Mouse (Mus musculus) lung, postnatal 0 days (tissue): ENCODE measurements around the gene Ophn1. TPM values are rescaled to one million over a fixed set of nuclear protein-coding genes. Genes with fewer than 3 reads are reported as not detected.

Experiments
- ATAC-seq: fragments of 200-750 bp; cut with Nextera tagmentation; 2 replicates; pipeline ENCODE4 v1.8.0; 2017; ENCODE audit warnings: moderate library complexity
- DNase-seq: peaks from one replicate; pipeline ENCODE4 v3.0.0-alpha.2; 2016; ENCODE audit warnings: low spot score
- H3K27ac ChIP-seq: fragments of 300-500 bp; sonication (generic); 2 replicates; pipeline ENCODE4 v1.5.1; 2014; ENCODE audit warnings: antibody characterized with exemption, mild to moderate bottlenecking, low read length, mixed read lengths
- H3K27me3 ChIP-seq: fragments of 300-500 bp; sonication (generic); replicated peaks from 2 replicates; pipeline ENCODE4 v1.6.1; 2014; ENCODE audit warnings: low read length, mixed read lengths; ENCODE audit not compliant: insufficient read depth
- H3K36me3 ChIP-seq: fragments of 300-500 bp; sonication (generic); 2 replicates; pipeline ENCODE4 v1.6.1; 2014; ENCODE audit warnings: low read length, mixed read lengths; ENCODE audit not compliant: insufficient read depth
- H3K4me1 ChIP-seq: fragments of 300-500 bp; sonication (generic); 2 replicates; pipeline ENCODE4 v1.6.1; 2014; ENCODE audit warnings: antibody characterized with exemption, low read depth, low read length, mixed read lengths; ENCODE audit not compliant: insufficient read depth
- H3K4me2 ChIP-seq: fragments of 300-500 bp; sonication (generic); replicated peaks from 2 replicates; pipeline ENCODE4 v1.6.1; 2014; ENCODE audit warnings: low read depth, mild to moderate bottlenecking, low read length, moderate library complexity, mixed read lengths
- H3K4me3 ChIP-seq: fragments of 300-500 bp; sonication (generic); 2 replicates; pipeline ENCODE4 v1.5.1; 2014; ENCODE audit warnings: low read depth, low read length
- H3K9ac ChIP-seq: fragments of 300-500 bp; sonication (generic); replicated peaks from 2 replicates; pipeline ENCODE4 v1.6.1; 2014; ENCODE audit warnings: low read depth, mild to moderate bottlenecking
- H3K9me3 ChIP-seq: fragments of 300-500 bp; sonication (generic); 2 replicates; pipeline ENCODE4 v1.6.1; 2016; ENCODE audit warnings: low read length, mixed read lengths
- CTCF ChIP-seq: IDR thresholded peaks from 2 replicates; pipeline ENCODE4 v1.5.1; 2016; ENCODE audit warnings: antibody characterized with exemption, mild to moderate bottlenecking
- EP300 ChIP-seq: IDR thresholded peaks from 2 replicates; pipeline ENCODE4 v1.6.1; 2016; ENCODE audit warnings: antibody characterized with exemption, mild to moderate bottlenecking, control low read depth
- WGBS: fragments of 180-500 bp; shearing (Covaris S2); extraction: QIAGEN DNeasy Blood & Tissue Kit; methylation state at CpG from one replicate; pipeline ENCODE4 v1.1.7; 2014; 5-methylcytosine and 5-hydroxymethylcytosine counted together
- polyA plus RNA-seq: library from polyadenylated mRNA; unstranded; fragments of >200 nt; fragmentation: Nextera tagmentation; extraction: Ambion mirVana; gene quantifications from 2 replicates; pipeline ENCODE4 v1.2.1, GENCODE M21; 2015

The Ophn1 gene
- polyA plus RNA-seq, 1 experiment from 2014 or later, result 17.7 TPM

DNA sequence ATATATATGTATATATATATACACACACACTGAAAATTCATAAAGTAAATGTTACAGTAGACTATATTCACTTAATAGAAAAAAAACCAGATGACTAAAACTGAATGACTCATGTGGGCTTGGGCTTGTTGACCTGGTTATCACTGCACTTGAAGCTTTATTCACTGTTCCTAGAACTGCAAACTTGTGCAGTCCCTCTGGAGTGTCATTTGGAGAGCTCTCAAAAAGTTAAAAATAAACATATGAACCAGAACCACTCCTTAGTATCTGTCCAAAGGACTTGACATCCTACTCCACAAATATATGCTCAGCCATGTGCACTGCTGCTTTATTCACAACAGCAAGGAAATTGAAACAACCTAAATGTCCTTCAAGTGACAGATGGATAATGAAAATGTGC lies 219.8 kb downstream of the Ophn1 start:
- peak; percentile 51 for TF ChIP-seq EP300
- no peak for TF ChIP-seq CTCF
- no peaks in the 10 kb centered on the region for H3K36me3 ChIP-seq
- no peak overlapping the region for H3K27ac ChIP-seq
- ATAC-seq, result peak; percentile 77
- H3K4me3 ChIP-seq, result no peak overlapping the region
- H3K4me2 ChIP-seq, result no peak overlapping the region
- DNase-seq, result peak; percentile 65
- H3K4me1 ChIP-seq, result no peaks in the 10 kb centered on the region
- H3K9ac ChIP-seq, result no peak overlapping the region
- no peaks in the 10 kb centered on the region for H3K9me3 ChIP-seq
- H3K27me3 ChIP-seq, result no peaks in the 10 kb centered on the region

DNA sequence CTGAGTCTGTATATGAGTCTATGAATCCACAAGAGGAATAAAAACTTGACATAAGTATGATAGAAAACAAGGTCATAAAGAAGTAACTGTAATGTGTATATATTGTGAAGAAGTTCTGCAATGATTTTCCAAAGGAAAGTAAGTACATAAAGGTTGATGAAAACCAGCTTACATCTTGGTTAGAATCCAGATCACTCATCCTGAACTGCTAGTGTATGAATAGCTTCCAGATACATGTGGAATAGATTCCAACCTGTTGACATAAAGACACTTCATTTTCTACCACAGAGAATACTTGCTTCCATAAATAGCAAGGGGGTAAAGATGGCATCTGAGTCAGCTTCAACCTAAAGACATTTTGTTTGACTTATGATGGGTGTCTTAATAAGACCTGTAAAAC lies 239.4 kb downstream of the Ophn1 start:
- TF ChIP-seq CTCF, result no peak
- TF ChIP-seq EP300, result no peak
- H3K9me3 ChIP-seq, result no peaks in the 10 kb centered on the region
- H3K4me3 ChIP-seq, result no peak overlapping the region
- no peak overlapping the region for H3K9ac ChIP-seq
- H3K27ac ChIP-seq, result no peak overlapping the region
- no peaks in the 10 kb centered on the region for H3K4me1 ChIP-seq
- no peaks in the 10 kb centered on the region for H3K27me3 ChIP-seq
- no peaks in the 10 kb centered on the region for H3K36me3 ChIP-seq
- no peak for DNase-seq
- ATAC-seq, result no peak
- no peak overlapping the region for H3K4me2 ChIP-seq

DNA sequence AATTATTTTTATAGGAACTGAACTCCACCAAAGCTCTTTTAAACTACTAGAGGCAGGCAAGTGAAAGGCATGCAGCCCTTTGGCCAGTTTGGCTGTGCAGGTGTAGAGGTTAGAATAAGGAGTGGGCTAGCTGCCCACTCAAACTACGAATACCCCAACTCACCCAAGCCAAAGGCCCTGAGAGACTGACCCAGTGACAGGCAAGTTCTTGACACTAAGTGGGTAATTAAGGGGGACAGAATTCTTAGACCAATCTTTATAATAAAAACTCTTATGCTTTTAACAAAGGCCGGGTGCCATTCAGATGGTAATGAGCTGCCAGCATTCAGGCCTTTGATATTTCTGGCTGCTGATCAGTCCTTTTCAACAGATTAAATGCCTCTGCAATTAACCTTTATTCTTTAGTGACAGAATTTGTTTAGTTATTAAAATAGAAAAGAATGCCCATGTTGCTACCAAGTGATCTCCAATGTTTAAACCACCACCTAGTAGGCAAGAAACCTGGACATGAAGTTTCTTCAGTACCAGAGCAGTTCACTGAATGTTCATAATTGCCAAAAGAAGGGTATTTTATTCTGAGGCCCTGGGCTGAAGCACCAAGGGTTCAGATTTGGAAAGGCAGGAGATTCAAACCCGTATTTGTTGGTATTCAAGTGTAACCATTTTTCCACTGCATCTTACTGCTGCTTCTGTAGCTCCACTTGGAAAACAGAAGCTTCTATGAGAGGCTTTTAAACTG lies 262.0 kb downstream of the Ophn1 start:
- Histone ChIP-seq H3K4me2 (no peak overlapping the region), H3K27ac (no peak overlapping the region), H3K36me3 (no peaks in the 10 kb centered on the region), H3K27me3 (no peaks in the 10 kb centered on the region), H3K4me1 (no peaks in the 10 kb centered on the region), H3K9me3 (no peaks in the 10 kb centered on the region), H3K9ac (no peak overlapping the region), H3K4me3 (no peak overlapping the region)
- ATAC-seq (no peak), DNase-seq (no peak)
- TF ChIP-seq EP300, result no peak
- no peak for TF ChIP-seq CTCF
- 78% methylated on average over 3 of the region's 3 CpGs for WGBS

DNA sequence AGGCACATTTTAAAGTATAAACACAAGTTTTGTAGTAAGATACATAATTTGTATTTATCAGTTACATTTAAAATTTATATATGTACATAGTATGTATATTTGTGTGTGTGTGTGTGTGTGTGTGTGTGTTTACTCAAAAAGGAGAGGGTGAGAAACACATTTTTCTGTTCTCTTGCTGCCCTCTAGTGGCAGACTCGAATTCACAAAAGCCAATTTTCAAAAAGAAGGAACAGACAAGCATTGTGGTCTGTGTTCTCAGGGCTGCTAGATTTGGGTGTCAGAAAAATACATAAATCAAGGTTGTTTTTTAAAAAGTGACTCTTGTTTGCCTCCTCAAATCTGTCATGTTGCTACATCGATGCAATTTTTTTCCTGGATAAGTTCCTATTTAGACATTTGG lies 272.0 kb downstream of the Ophn1 start:
- no peaks in the 10 kb centered on the region for H3K4me1 ChIP-seq
- ATAC-seq (no peak), DNase-seq (peak; percentile 27)
- no peak overlapping the region for H3K4me2 ChIP-seq
- H3K36me3 ChIP-seq, result no peaks in the 10 kb centered on the region
- no peaks in the 10 kb centered on the region for H3K9me3 ChIP-seq
- no peaks in the 10 kb centered on the region for H3K27me3 ChIP-seq
- no peak overlapping the region for H3K9ac ChIP-seq
- 9% methylated on average over 2 of the region's 2 CpGs for WGBS
- H3K27ac ChIP-seq, result no peak overlapping the region
- H3K4me3 ChIP-seq, result no peak overlapping the region
- TF ChIP-seq EP300 (no peak), CTCF (peak; percentile 62)

DNA sequence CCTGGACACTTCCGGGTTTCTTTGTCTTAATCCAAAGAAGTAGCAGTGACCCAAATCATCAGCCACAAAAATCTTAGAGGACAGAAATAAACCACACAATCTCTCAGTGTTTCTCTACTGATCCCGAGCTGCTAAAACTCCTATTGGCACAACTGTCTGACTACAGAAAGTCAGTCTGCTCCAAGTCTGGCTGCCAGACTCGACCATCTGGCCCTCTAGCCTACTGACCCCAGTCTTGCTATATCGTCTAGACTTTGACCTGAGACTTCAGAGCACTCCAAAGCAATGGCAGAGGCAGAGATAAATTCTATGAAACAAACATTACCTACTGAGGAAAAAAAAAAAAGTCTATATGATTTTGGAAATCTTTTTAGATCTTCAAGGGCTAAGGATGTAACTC lies 273.4 kb downstream of the Ophn1 start:
- ATAC-seq, result no peak
- DNase-seq, result no peak
- 61% methylated on average over 4 of the region's 4 CpGs for WGBS
- Histone ChIP-seq H3K9ac (no peak overlapping the region), H3K4me3 (no peak overlapping the region), H3K4me2 (no peak overlapping the region), H3K36me3 (no peaks in the 10 kb centered on the region), H3K27ac (no peak overlapping the region), H3K27me3 (no peaks in the 10 kb centered on the region), H3K4me1 (no peaks in the 10 kb centered on the region), H3K9me3 (no peaks in the 10 kb centered on the region)
- no peak for TF ChIP-seq EP300
- TF ChIP-seq CTCF, result no peak

DNA sequence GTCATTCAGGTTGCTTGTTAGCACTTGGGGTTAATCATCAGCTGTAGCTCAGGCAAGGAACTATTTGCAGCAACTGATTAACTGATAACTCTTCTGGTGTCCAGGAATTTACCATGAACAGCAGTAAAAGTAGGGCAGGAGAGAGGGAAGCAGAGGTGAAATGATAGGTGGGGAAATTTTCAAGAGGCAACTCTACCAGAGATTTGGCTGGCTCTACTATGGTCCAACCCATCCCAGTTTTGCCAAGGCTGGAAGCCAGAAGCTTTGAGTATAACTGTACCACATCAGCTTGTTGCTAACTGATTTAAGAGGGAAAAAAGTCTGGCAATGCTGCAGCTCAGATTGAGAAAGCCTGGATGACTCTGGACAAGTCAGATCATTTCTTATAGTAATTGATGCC lies 316.6 kb downstream of the Ophn1 start:
- DNase-seq, result no peak
- Histone ChIP-seq H3K9me3 (no peaks in the 10 kb centered on the region), H3K27ac (no peak overlapping the region), H3K4me1 (no peaks in the 10 kb centered on the region), H3K36me3 (no peaks in the 10 kb centered on the region), H3K27me3 (no peaks in the 10 kb centered on the region), H3K4me2 (no peak overlapping the region), H3K4me3 (no peak overlapping the region), H3K9ac (no peak overlapping the region)
- no peak for ATAC-seq
- no peak for TF ChIP-seq CTCF
- no peak for TF ChIP-seq EP300

- no peak overlapping the region for H3K9ac ChIP-seq
- ATAC-seq (no peak), DNase-seq (no peak)
- no peaks in the 10 kb centered on the region for H3K27me3 ChIP-seq
- no peaks in the 10 kb centered on the region for H3K36me3 ChIP-seq
- H3K4me3 ChIP-seq, result no peak overlapping the region
- no peak overlapping the region for H3K4me2 ChIP-seq
- H3K27ac ChIP-seq, result no peak overlapping the region
- WGBS, result 93% methylated on average over 1 of the region's 1 CpGs
- H3K4me1 ChIP-seq, result no peaks in the 10 kb centered on the region
- H3K9me3 ChIP-seq, result no peaks in the 10 kb centered on the region
- no peak for TF ChIP-seq CTCF
- TF ChIP-seq EP300, result no peak
These were observed 344.4 kb downstream of the Ophn1 start for GRCm38 (mm10) chrX:98546458-98546857.
